Mouse (Mus musculus) frontal cortex, postnatal 25 days (tissue): Measurements from ENCODE around the gene Rrm2.
"Not testable (repeated sequence)": the region's sequence is repeated elsewhere in the genome, so short reads cannot be mapped to it uniquely, and the experiment has no call there.

Source experiments
- DNase-seq, 2 experiments: peaks; one replicate each; pipeline ENCODE4 v3.0.0; 2022; ENCODE audit warnings: low spot score in 2 of 2

The Rrm2 gene

DNA sequence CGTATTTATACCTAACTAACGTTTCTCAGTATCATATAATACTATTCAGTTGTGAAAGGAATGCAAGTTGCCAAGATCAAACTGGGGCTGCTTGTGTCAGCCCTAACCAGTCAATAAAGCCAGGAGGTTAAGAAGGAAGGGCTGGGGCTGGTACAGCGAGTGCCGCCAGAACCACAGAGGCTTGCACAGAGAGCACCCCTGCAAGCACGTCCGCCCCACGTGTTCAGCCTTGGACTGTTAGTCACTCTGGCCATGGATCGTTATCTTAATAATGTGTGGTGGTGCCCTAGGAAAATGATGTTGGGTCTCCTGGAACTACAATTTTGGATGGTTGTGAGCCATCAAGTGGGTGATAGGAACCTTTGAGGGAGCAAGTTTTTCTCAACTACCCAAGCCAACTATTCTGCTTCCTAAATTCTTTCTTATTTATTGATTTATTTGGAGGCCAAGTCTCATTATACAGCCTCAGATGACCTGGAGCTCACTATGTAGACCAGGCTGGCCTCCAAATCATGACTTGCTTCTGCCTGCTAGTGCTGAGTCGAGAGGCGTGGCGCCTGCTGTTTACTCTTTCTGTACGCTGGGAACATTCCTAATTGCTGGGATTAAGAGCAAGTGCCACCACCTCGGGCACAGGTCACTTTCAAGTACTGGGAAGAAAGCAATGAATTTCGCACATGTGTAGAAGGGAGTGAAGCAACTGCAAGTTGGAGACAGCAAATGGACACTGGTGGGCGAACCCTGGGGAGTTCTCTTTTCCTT, 2.4 kb upstream of the Rrm2 start:
- no peak for DNase-seq

DNA sequence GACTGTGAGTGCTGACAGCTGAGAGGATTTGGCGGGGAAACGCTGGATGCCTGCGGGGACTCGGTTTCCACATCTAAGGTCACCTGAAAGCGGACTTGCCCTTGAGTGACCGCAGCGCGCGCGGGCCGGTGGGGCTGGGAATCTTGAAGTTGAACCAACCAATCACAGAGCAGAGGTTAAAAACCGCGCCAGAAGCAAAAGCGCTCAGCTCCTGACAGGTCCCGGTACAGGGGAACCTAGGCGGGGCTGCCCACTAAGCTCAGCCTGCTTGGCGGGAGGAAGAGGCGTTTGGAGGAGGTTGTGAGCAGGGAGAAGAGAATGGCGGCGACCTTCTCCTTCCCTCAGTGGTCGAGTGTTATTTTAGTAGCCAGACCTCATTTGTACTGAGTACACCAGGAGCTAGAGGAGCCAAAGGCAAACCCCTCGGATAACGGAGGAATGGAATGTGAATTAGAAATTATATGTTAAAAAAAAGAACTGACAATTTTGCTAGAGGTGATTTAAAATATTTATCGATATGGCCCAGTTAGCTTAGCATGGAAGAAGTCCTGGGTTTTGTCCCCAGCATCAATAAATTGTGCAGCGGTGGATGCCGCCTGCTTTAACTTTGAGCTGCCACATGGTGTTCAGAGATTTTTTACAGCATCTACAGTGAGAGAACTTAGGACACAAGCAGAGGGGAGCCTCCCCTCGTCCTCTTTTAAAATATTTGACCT, 1.1 kb upstream of the Rrm2 start:
- DNase-seq: no peak

DNA sequence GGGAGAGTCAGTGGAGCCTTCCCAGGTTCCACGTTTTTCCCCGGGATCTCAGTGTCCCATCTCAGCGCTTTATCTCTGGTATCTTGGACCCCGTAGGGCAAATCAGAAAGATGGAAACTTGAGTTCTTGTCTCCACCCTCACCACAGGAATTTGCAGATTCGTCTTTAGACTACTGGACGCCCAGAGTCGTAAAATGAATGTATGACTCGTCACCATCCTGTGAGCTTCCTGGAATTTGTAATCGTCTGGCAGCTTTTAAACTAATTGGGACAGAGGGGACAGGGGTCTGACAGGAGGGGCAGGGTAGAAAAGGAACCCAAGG, 600 bp upstream of the Rrm2 start:
- DNase-seq: no peak

DNA sequence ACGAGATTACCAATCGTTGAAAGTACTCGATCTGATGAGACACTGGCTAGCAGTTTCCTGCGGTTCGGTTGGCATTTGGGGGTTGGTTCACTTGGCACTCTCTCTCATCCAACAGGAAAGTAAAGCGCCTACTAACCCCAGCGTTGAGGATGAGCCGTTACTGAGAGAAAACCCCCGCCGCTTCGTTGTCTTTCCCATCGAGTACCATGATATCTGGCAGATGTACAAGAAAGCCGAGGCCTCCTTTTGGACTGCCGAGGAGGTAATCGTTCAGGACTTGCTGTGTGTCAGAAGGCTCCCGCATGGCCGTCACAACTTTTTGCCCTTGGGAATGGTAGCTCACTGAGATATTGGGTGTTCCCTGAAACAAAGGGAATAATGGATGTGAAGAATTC, 780 bp downstream of the Rrm2 start:
- DNase-seq: no peak

DNA sequence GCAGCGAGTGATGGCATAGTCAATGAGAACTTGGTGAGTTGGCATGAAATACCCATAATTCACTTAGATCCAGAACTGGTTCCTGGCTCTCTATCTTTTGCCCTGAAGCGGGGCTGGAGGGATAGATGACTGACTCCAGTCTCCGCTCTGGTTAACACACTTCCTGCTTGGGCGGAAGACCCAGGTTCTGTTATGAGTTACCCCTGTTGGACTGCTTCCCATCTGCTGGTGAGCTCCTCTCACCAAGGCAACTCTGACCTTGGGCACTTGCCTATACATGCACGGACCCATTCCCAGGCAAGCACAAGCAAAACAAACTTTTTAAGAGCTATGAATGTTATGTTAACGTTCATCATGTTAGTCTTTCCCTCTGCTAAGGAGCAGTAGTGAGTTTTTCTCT, 1.4 kb downstream of the Rrm2 start:
- no peak for DNase-seq

DNA sequence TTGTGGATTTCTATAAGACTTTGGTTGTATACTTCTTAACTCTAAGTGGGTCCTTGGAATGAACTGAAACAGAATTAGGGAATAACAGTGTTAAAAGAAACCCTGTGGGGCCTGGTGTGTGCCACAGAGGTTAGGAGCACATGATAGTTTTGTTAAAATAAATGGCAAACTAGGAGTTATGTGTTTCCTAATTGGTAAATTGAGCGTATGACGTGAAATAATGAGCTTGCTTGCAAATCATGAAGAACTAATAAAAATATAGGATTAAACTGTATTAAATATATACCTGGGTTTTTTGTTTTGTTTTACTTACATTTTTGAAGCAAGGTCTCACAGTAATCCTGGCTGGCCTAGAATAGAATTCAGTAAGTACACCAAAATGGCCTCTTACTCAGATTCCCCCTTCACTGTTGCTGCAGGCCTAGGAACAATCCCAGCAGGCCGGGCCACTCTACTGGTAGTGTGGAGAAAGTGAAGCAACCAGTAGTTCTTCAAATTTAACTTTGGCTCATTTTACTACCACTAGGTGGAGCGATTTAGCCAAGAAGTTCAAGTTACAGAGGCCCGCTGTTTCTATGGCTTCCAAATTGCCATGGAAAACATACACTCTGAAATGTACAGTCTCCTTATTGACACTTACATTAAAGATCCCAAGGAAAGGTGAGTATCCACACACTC, 1.9 kb downstream of the Rrm2 start:
- no peak for DNase-seq

DNA sequence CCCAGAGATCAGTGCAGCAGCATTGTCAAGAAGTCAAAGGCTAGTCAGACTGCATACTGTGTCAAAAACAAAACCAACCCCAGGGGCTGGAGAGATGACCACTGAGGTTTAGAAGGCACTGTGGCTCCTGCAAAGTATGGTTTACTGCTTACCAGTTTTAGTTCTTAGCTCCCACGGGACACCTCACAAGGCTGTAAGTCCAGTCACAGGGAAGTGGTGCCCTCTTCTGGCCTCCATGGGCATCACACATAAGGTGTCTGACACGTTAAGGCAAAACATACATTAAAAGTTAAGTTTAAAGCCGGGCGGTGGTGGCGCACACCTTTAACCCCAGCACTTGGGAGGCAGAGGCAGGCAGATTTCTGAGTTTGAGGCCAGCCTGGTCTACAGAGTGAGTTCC, 2.6 kb downstream of the Rrm2 start:
- no peak for DNase-seq

DNA sequence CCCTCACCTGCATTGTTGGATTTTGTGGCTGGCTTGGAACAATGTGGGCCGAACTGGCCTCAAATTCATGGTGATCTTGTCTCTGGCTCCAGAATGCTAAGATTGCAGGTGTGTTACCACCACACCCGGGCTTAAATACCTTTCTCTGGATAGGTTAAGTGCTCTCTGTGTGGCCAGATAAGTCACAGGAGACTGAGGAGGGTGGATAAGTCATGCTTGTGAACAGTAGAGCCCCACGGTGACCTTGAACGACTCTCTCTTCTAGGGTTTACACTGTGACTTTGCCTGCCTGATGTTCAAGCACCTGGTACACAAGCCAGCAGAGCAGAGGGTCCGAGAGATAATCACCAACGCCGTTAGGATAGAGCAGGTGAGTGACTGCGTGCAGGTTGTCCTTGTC, 4.4 kb downstream of the Rrm2 start:
- no peak for DNase-seq

DNA sequence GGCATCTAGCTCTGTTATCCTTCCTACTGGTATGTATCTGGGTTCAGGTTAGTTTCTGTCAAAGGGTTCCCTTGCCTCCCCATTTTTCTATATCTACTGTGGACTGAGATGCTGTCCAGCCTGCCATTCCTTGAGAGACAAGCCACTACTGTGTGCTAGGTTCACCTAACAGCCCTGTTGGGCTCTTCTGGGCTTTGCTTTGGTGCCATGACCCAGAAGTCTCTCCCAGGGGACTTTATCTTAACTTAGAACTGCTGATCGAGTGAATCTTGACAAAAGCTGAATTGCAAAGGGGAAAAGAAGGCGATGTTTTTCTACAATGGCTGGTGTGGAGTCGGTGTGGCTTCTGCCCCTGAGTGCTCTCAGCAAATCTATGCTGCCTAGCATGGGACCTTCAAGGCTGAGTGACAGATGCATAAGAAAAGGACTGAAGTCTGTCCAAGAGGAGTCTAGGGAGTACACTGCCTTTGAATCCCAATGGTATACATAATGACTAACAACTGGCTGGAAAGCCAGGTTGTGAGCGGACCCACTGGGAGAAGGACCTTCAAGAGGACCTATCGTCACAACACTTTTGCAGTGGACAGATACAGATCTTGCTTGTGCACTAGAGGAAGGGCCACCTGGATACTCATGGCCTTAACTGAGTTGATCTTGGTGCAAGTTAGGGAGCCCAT, 6.7 kb downstream of the Rrm2 start:
- DNase-seq: no peak

DNA sequence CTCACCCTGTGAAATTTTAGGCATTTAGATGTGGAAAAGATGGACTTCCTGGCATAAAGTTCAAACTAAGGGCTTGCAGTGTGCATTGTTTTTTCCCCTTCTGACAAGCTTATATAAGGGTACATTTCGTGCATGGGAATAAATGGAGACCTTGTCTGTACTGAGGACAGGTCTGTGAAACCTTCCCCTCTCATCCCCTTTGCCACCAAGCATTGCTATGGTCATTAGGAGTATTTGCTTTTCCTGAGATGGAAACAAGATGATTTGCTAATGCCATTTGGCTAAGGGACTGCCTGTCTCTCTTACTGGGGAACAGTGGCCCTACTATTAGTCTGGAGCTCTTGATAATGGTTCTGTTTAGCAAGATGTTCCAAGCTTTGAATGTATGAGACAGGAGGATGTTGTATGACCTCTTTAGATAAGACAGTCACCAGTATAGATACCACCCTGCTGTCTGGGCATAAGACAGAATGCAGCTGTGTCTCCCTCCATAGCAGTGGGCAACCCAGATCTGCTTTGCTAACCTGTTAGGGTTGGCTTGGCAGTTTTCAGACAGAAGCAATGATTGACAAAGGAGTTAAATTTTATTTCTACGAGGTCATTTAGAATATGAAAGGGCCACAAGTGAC, 7.3 kb downstream of the Rrm2 start:
- no peak for DNase-seq

DNA sequence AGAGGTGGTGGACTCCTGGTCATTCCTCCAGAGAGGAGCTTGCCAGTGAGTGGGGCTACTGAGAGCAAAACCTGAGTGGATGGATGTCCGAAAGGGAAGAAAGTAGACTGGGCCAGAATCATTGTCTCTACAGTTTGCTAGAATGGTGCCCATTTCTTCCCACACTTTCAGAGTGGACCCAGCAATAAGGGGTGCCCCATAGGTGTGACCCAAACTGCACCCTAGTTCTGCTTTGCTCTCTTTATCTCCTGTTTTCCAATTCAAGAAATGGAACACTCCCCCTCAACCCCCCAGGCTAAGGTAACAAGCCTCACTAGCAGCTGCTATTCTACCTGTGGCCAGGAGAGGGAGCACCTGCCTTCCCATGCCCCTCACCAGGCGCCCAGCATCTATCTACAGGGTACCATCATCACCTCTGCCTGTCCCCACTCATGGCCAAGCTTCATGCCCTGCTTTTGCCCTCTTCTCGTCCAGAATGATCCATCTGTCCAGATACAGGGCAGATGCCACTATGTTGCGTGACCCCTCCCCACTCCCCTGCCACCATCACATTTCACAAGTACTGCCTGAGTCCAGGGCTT, 8.8 kb downstream of the Rrm2 start:
- no peak for DNase-seq

DNA sequence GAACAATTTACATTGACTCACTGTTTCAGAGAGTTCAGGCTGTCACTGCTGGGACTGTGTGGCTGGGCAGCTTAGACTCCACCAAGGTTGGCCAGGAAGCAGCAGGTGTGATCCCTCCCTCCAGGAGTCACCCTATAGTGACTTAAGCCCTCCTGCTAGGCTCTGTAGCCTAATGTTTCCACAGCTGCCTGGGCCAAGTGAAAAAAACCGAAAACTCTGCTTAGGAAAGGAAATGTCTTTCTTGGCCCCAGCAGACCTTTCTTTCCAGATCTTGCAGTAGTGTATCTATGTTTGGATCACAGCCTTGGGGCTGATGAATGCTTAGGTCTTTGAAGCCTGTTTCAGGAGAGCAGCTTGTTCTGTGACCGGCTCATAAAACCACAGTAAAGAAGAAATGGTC, 15.4 kb downstream of the Rrm2 start:
- no peak for DNase-seq

DNA sequence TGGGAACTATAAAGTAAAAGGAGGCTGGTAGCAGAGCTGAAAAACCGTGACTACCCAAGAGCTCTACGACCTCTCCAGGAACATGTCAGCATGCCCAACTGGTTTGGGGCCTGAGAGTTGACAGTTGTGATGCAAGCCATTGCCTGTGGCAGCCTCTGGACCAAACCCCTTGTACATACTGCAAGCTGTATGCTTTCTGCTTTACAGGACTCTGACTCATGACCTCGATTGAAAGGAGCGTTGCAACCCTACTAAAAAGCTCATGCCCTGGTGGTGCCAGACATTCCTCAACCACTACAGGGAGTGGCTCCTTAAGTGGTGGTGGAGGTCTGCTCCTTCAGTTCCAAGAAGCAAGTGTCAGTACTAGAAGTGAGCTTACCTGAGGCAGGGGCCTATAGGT, 15.8 kb downstream of the Rrm2 start:
- DNase-seq: no peak

DNA sequence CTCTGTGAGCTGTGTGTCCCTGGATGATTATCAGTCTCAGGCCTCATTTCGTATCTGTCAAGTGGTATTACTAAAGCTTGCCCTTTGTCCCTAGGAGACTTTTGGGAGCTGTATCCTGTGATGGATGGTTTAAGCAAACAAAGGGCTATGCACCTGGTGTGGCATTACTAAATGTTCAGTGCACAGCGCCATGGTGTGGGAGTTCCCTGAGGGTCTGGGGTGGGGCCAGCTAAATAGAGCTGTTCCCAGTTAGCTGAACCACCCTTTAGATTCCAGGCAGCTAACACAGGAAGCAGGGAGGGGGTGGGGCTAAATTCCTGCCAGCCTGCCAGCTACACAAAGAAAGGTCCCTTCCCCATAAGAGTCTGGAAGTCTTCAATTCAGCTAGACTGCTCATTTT, 16.3 kb downstream of the Rrm2 start:
- DNase-seq: no peak

DNA sequence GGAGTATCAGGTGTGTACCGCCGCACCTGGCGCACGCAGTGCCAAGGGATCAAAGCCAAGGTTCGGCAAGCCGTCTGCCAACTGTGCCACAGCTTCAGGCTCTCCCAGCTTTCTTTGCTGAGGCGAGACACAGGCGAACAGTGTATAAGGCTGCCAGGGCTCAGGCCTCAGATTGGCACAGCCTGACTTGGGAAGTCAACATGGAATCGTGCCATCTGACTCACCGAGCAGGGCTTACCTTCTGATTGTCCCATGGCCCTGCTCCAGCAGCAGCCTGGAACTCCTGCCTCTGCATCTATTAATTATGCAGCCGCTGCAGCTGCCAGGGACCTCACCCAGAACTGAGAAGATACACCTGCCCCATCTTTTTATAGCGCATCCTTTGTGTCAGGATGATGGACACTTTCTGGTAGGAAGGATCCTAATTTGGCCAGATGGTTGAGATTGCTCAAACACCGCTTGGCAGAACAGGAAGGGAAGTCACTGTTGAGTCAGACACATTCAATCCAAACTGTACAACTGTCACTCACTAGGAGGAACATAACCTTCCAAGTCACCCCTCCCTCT, 26.9 kb downstream of the Rrm2 start:
- DNase-seq: no peak

DNA sequence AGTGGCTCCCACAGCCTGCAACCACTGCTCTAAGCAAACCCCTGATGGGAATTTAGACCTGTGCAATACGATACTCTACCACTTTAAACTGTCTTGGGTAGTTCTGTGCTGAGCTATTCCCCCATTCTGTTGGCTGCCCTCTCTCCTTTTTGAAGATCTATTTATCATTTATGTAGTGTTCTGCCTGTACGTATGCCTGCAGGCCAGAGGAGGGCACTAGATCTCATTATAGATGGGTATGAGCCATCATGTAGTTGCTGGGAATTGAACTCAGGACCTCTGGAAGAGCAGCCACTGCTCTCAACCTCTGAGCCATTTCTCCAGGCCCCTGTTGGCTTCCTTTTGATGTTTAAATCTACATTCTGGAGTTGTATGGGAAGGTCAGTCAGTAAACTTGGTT, 28.9 kb downstream of the Rrm2 start:
- no peak for DNase-seq

DNA sequence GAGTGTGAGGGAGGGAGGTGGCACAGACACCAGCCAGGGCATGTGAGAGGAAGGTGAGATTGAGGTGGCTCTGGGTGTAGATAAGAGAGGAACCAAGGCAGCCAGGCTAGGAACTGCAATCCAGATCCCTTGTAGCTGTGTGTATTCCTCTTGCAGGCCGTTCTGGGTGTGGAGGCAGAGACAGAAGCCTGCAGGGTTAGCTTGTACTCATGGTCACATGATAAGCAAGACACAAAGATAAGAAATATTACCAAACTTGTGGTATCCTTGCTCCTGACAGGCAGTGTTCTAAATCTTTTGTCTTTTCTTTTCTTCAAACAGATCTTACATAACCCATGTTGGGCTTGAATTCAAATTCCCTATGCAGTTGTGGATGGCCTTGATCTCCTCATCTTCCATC, 31.9 kb downstream of the Rrm2 start:
- DNase-seq: no peak

DNA sequence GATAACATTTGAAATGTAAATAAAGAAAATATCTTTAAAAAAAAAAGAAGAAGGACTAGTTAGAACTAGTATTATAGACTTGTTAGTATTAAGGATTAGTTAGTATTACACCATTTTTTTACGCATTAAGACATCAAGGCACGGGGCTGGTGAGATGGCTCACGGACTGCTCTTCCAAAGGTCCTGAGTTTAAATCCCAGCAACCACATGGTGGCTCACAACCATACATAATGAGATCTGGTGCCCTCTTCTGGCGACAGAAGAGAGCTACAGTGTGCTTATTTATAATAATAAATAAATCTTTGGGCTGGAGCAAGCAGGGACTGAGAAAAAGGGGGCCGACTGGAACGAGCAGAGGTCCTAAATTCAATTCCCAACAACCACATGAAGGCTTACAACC, 33.5 kb downstream of the Rrm2 start:
- not testable (repeated sequence) for DNase-seq

DNA sequence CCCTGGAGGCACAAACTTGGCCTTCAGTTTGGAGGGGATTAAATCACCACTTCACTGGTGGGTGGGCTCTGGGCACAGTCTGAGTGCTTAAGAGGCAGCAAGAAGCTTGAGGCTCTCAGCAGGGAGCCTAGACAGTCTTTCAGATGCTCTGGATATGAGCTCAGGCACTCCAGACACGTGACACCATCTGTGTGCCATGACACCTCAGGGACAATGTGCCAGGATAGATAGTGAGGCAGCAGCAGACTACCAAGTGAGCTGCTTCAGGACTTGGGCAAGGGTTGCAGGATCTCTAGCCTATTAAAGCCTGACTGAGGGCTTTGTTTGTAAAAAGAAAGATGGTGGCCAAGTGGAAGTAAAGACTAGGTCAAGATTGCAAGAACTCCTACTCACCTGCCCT, 36.3 kb downstream of the Rrm2 start:
- no peak for DNase-seq

DNA sequence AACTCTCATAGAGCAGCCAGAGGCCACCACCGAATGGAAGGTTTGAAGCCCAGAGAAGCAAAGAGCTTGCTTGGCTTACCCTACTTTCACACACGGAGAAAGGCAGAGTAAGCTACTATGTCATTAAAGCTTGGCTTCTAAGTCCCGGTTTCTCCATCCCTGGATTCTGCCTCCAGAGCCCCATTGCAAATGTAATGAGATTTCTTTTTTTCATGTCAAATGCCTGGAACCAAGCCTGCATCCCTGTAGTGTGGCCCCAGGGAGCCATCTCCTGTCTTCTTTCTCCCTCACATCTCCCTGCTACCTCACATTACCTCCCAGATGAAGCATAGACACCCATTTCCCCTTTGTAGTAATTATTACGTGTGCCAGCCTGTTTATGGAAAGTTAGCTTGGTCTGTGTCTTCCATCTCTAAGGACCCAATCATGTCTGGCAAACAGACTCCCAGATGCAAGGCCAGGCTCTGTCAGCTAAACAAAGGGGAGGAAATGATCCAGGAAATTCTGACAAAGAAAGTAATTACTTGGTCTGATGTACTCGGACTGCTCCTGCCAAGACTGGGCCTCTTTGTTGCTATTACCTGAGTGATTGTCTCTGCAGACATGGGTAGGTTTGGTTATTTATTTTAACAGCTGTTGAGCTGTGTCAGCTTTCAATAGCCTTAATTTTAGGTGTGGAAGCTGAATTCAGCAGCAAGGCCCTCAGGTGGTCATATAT, 38.7 kb downstream of the Rrm2 start:
- no peak for DNase-seq

DNA sequence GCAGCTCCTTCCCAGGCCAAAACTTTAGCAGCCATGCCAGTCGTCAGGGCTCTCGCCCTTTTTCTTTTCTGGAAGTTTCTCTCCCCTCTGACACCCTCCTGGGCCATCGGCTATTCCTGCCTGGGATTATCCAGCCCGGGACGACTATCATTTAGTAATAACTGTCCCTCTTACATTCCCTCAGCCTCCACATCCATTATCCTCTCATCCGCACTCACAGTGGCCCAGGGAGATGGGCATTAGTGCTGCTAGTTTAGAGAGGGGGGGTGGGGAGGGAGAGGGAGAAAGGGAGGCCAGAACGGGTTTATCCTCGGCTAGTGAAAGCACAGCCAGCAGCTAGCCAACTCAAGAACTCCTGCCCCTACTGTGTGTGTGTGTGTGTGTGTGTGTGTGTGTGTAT, 39.3 kb downstream of the Rrm2 start:
- no peak for DNase-seq
